Comparison of ENCODE assay signal across 22 mouse cellular contexts in genomic region chr9:14759261-14759660, GRCm38 (mm10). TPM values are rescaled to one million over a fixed set of nuclear protein-coding genes. Genes with fewer than 3 reads are reported as not detected.
"Had no signal": no experiment of that assay in that cellular context is flagged by ENCODE, and none has a peak within 500 bp of the region (broad histone marks: within the 10 kb centered on the region; RNA-seq: fewer than 3 reads in every experiment).

No protein-coding gene starts in this region.

- DNase-seq: kidney, postnatal 14 days; lung, adult 2 months; retina, postnatal 1 day; right cerebral cortex, postnatal 4 days; thymus, adult 2 months; thymus, postnatal 25 days had no signal

- ATAC-seq: midbrain, embryonic 13.5 days had no signal

- H3K9me3 ChIP-seq: kidney, embryonic 15.5 days; limb, embryonic 10.5 days; liver, embryonic 15.5 days; midbrain, embryonic 13.5 days; neural tube, embryonic 12.5 days; stomach, embryonic 15.5 days had no signal

- H3K27ac ChIP-seq: kidney, embryonic 15.5 days; limb, embryonic 10.5 days; liver, embryonic 15.5 days; midbrain, embryonic 13.5 days; neural tube, embryonic 12.5 days; stomach, embryonic 15.5 days had no signal

- H3K27me3 ChIP-seq: kidney, embryonic 15.5 days; liver, embryonic 15.5 days; midbrain, embryonic 13.5 days; neural tube, embryonic 12.5 days; stomach, embryonic 15.5 days had no signal

- H3K4me3 ChIP-seq: kidney, embryonic 15.5 days; limb, embryonic 10.5 days; liver, embryonic 15.5 days; midbrain, embryonic 13.5 days; neural tube, embryonic 12.5 days; stomach, embryonic 15.5 days had no signal

- H3K4me1 ChIP-seq: kidney, embryonic 15.5 days; liver, embryonic 15.5 days; midbrain, embryonic 13.5 days; neural tube, embryonic 12.5 days; stomach, embryonic 15.5 days had no signal

- H3K4me2 ChIP-seq: kidney, embryonic 15.5 days; liver, embryonic 11.5 days; liver, embryonic 15.5 days; midbrain, embryonic 13.5 days; neural tube, embryonic 12.5 days; stomach, embryonic 15.5 days had no signal

- H3K36me3 ChIP-seq: kidney, embryonic 15.5 days; limb, embryonic 10.5 days; liver, embryonic 15.5 days; midbrain, embryonic 13.5 days; neural tube, embryonic 12.5 days; stomach, embryonic 15.5 days had no signal

- H3K9ac ChIP-seq: kidney, embryonic 15.5 days; liver, embryonic 15.5 days; midbrain, embryonic 13.5 days; neural tube, embryonic 12.5 days; stomach, embryonic 15.5 days had no signal

RNA-seq across cellular contexts. Expression of gene 1700012B09Rik, which starts 11.6 kb away (rescaled TPM):
- total RNA-seq: left cerebral cortex, adult 18-20 months; left cerebral cortex, postnatal 10 days; neutrophil, adult 5-6 weeks had no signal
- polyA plus RNA-seq: kidney, embryonic 15.5 days; large intestine, adult 2 months; limb, embryonic 10.5 days; limb, embryonic 14.5 days; liver, embryonic 11.5 days; liver, embryonic 15.5 days; neural tube, embryonic 12.5 days; spleen, adult 2 months; stomach, embryonic 15.5 days; urinary bladder, adult 2 months had no signal

RNA-seq across cellular contexts. Expression of gene Piwil4, which starts 18.7 kb away (rescaled TPM):
- total RNA-seq: layer of hippocampus, adult 8-10 months; left cerebral cortex, adult 18-20 months; megakaryocyte progenitor cell, adult 5-6 weeks; neutrophil, adult 5-6 weeks had no signal
- polyA plus RNA-seq: limb, embryonic 10.5 days had no signal
